Mouse (Mus musculus) CH12.LX (cell line): Measurements from ENCODE around the gene Slc28a1. TPM values are rescaled to one million over a fixed set of nuclear protein-coding genes. Genes with fewer than 3 reads are reported as not detected.

ENCODE experiments used
- DNase-seq: peaks from one replicate; pipeline ENCODE4 v3.0.0-alpha.2; 2013; ENCODE audit errors: extremely low read depth
- H3K27ac ChIP-seq: 2 replicates; pipeline ENCODE4 v1.5.1; 2012; ENCODE audit warnings: low read depth, mild to moderate bottlenecking, control low read depth, moderate library complexity; ENCODE audit not compliant: insufficient read depth
- H3K27me3 ChIP-seq: replicated peaks from 2 replicates; pipeline ENCODE3; 2012; ENCODE audit warnings: inconsistent platforms
- H3K36me3 ChIP-seq, 2 experiments: replicated peaks in 1 of 2; 2 replicates each; pipeline versions ENCODE3 to v1.6.1; 2012; ENCODE audit warnings: inconsistent platforms in 1 of 2, low read length in 1 of 2, mild to moderate bottlenecking in 1 of 2, mixed read lengths in 1 of 2, moderate library complexity in 1 of 2; ENCODE audit not compliant: control insufficient read depth in 1 of 2, insufficient read depth in 1 of 2
- H3K4me1 ChIP-seq, 2 experiments: 2 replicates each; pipeline ENCODE4 v1.6.1; 2012; ENCODE audit warnings: inconsistent platforms in 1 of 2, moderate library complexity in 1 of 2; ENCODE audit not compliant: insufficient read depth in 2 of 2, control insufficient read depth in 1 of 2
- H3K4me2 ChIP-seq: 2 replicates; pipeline ENCODE4 v1.6.1; 2012; ENCODE audit warnings: low read depth, mild to moderate bottlenecking, control low read depth; ENCODE audit not compliant: poor library complexity, insufficient read depth, severe bottlenecking
- H3K4me3 ChIP-seq, 3 experiments: fragments of 150-350 bp in 1 of 3; sonication (generic) in 1 of 3; replicated peaks in 1 of 3; 2 replicates each; pipeline versions ENCODE3 to v1.5.1; 2011 to 2012; ENCODE audit warnings: low read depth in 2 of 3, low read length in 2 of 3, mild to moderate bottlenecking in 2 of 3, moderate library complexity in 2 of 3, control low read depth in 1 of 3, improper control_type of control experiment in 1 of 3, inconsistent platforms in 1 of 3, mixed read lengths in 1 of 3; ENCODE audit not compliant: poor library complexity in 1 of 3
- H3K79me2 ChIP-seq: replicated peaks from 2 replicates; pipeline ENCODE4 v1.6.1; 2012; ENCODE audit warnings: mild to moderate bottlenecking, moderate library complexity; ENCODE audit not compliant: control insufficient read depth, poor library complexity, insufficient read depth, severe bottlenecking; ENCODE audit errors: extremely low read depth
- H3K9ac ChIP-seq: 2 replicates; pipeline ENCODE4 v1.6.1; 2012; ENCODE audit warnings: low read depth, mild to moderate bottlenecking, control low read depth, moderate library complexity; ENCODE audit not compliant: insufficient read depth
- H3K9me3 ChIP-seq: replicated peaks from 2 replicates; pipeline ENCODE3; 2012; ENCODE audit warnings: low read length, inconsistent platforms, mixed read lengths
- CTCF ChIP-seq, 2 experiments: IDR thresholded peaks in 1 of 2; conservative IDR thresholded peaks in 1 of 2; 2 replicates each; pipeline ENCODE4 v1.5.1; 2011 to 2012; ENCODE audit warnings: low read depth in 2 of 2, low read length in 2 of 2, improper control_type of control experiment in 1 of 2, inconsistent platforms in 1 of 2, mild to moderate bottlenecking in 1 of 2, moderate library complexity in 1 of 2
- E2F4 ChIP-seq: IDR thresholded peaks from 2 replicates; pipeline ENCODE4 v1.6.1; 2011; ENCODE audit warnings: low read depth, low read length, improper control_type of control experiment; ENCODE audit not compliant: insufficient replicate concordance
- ELF1 ChIP-seq: IDR thresholded peaks from 2 replicates; pipeline ENCODE4 v1.6.1; 2014; ENCODE audit warnings: low read depth, mild to moderate bottlenecking, inconsistent platforms, low read length, improper control_type of control experiment
- ETS1 ChIP-seq: conservative IDR thresholded peaks from 2 replicates; pipeline ENCODE4 v1.6.1; 2012; ENCODE audit warnings: low read depth, mild to moderate bottlenecking, inconsistent platforms, low read length, improper control_type of control experiment, moderate library complexity
- GABPA ChIP-seq: IDR thresholded peaks from 2 replicates; pipeline ENCODE4 v1.6.1; 2012; ENCODE audit warnings: low read depth, low read length, improper control_type of control experiment, inconsistent platforms; ENCODE audit not compliant: insufficient replicate concordance
- HCFC1 ChIP-seq: IDR thresholded peaks from 2 replicates; pipeline ENCODE4 v1.6.1; 2012; ENCODE audit warnings: low read depth, mild to moderate bottlenecking, inconsistent platforms, low read length, improper control_type of control experiment
- IRF4 ChIP-seq: IDR thresholded peaks from 2 replicates; pipeline ENCODE4 v1.6.1; 2014; ENCODE audit warnings: low read depth, mild to moderate bottlenecking, inconsistent platforms, low read length, improper control_type of control experiment
- MAX ChIP-seq: IDR thresholded peaks from 2 replicates; pipeline ENCODE4 v1.6.1; 2011; ENCODE audit warnings: low read length, improper control_type of control experiment
- MEF2A ChIP-seq: IDR thresholded peaks from 2 replicates; pipeline ENCODE4 v1.6.1; 2014; ENCODE audit warnings: low read depth, mild to moderate bottlenecking, inconsistent platforms, low read length, improper control_type of control experiment, borderline replicate concordance
- MXI1 ChIP-seq: IDR thresholded peaks from 2 replicates; pipeline ENCODE4 v1.6.1; 2011; ENCODE audit warnings: mild to moderate bottlenecking, low read depth, low read length, improper control_type of control experiment
- MYC ChIP-seq: IDR thresholded peaks from 2 replicates; pipeline ENCODE4 v1.6.1; 2011; ENCODE audit warnings: low read depth, mild to moderate bottlenecking, improper control_type of control experiment, low read length
- PAX5 ChIP-seq: IDR thresholded peaks from 2 replicates; pipeline ENCODE4 v1.6.1; 2012; ENCODE audit warnings: low read length, inconsistent platforms, mixed read lengths
- RAD21 ChIP-seq: IDR thresholded peaks from 2 replicates; pipeline ENCODE4 v1.6.1; 2011; ENCODE audit warnings: low read depth, mild to moderate bottlenecking, low read length, improper control_type of control experiment, moderate library complexity
- SIN3A ChIP-seq: IDR thresholded peaks from 2 replicates; pipeline ENCODE4 v1.6.1; 2012; ENCODE audit warnings: low read length, improper control_type of control experiment, inconsistent platforms
- SMC3 ChIP-seq: IDR thresholded peaks from 2 replicates; pipeline ENCODE4 v1.6.1; 2011; ENCODE audit warnings: low read depth, low read length, improper control_type of control experiment
- TBP ChIP-seq: conservative IDR thresholded peaks from 2 replicates; pipeline ENCODE4 v1.6.1; 2011; ENCODE audit warnings: low read depth, low read length, improper control_type of control experiment
- USF2 ChIP-seq: conservative IDR thresholded peaks from 2 replicates; pipeline ENCODE4 v1.6.1; 2011; ENCODE audit warnings: low read depth, low read length, improper control_type of control experiment
- ZC3H11A ChIP-seq: IDR thresholded peaks from 2 replicates; pipeline ENCODE4 v1.6.1; 2012; ENCODE audit warnings: low read depth, mild to moderate bottlenecking, inconsistent platforms, low read length, improper control_type of control experiment
- dilution Hi-C: fragments of 300-500 bp; cut with MboI; formaldehyde crosslinking; loops from 2 replicates; pipeline ENCODE4 v1.14.3; 2020; ENCODE audit warnings: low sequenced_read_pairs; ENCODE audit not compliant: extremely low pct_unique_long_range_greater_than_20kb, extremely low pct_ligation_motif_present
- in situ Hi-C: fragments of 300-500 bp; cut with MboI; formaldehyde crosslinking; loops from 3 replicates; pipeline ENCODE4 v1.14.3; 2019; ENCODE audit warnings: low sequenced_read_pairs, low pct_ligation_motif_present, low pct_unique_long_range_greater_than_20kb, mixed read lengths
- polyA plus RNA-seq: library from polyadenylated mRNA; unstranded; fragments of >175 nt; gene quantifications from 2 replicates; pipeline ENCODE4 v1.2.1, GENCODE M21; 2012; ENCODE audit warnings: low read depth; ENCODE audit not compliant: insufficient read length
- total RNA-seq, 2 experiments: library from RNA; depleted of rRNA; stranded (reverse); fragments of 300-350 nt in 1 of 2; fragments of >200 nt in 1 of 2; gene quantifications; 2 replicates each; pipeline ENCODE4 v1.2.3; 2012 to 2014

Slc28a1 gene
- total and polyA plus RNA-seq, 3 experiments = 0.04 to 0.13 TPM; not detected in 1

DNA sequence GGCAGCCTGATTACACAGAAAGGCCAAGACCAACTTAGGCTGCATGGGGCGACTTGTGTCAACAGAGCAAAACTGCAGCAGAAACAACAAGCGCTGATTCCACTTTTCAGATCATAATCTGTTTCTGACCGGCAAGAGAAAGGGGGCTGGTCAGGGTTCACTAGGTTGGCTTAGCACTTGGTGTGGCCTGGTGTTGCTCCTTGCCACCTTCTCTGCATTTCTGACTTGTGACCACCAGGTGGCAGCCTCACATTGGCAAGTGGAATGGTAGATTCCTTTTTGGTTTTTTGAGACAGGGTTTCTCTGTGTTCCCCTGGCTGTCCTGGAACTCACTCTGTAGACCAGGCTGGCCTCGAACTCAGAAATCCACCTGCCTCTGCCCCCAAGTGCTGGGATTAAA lies 47.7 kb downstream of the Slc28a1 start (continued):
- TF ChIP-seq IRF4 = peak; percentile 11; the same call in 1 of the 2 replicates
- 0 out of 2 replicates have a peak, but pooled peaks have one; percentile 36 for TF ChIP-seq MYC
- no peak for TF ChIP-seq GABPA
- TF ChIP-seq ETS1 = no peak
- TF ChIP-seq RAD21 = peak; percentile 81
- TF ChIP-seq SIN3A = no peak; the same call in 1 of the 2 replicates

DNA sequence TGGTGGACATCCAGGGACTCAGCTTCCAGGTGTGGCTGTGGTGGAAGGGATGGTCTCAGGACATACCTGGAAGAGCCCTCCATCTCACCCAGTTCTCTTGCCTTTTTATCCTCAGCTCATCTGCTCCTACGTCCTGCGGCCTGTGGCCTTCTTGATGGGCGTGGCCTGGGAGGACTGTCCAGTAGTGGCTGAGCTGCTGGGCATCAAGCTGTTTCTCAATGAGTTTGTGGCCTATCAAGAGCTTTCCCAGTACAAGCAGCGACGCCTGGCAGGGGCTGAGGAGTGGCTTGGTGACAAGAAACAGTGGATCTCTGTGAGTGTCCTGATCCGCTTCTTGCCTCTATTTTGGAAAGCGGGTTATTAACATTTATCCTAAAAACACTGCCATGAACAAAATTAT lies 49.8 kb downstream of the Slc28a1 start:
- H3K9ac ChIP-seq = no peak overlapping the region
- no peaks in the 10 kb centered on the region for H3K27me3 ChIP-seq
- TF ChIP-seq CTCF (conservative IDR thresholded peaks at IDR 0.05 in 1 of 2, IDR thresholded peaks at IDR 0.05 in 1 of 2; ENCODE audit: low read depth in 2 of 2, low read length in 2 of 2) (0 out of 4 replicates have a peak, but pooled peaks of 1 of the 2 experiments have one; percentile 17), TBP (no peak), MXI1 (no peak)
- H3K36me3 ChIP-seq = no peaks in the 10 kb centered on the region
- in situ Hi-C loops = loop anchor here (10.0 to 25.0 kb wide), 3 partner anchors 150 to 427 kb away; no protein-coding TSS in a partner anchor
- peaks cover 0 to 5% of the 10 kb centered on the region in 2 experiments; a peak in 2 of 4 replicates for H3K4me1 ChIP-seq
- dilution Hi-C loops = no loop called here
- no peak overlapping the region for H3K27ac ChIP-seq
- H3K79me2 ChIP-seq = no peaks in the 10 kb centered on the region
- no peak overlapping the region for H3K4me2 ChIP-seq
- no peak overlapping the region for H3K4me3 ChIP-seq
- H3K9me3 ChIP-seq = no peaks in the 10 kb centered on the region
- no peak for DNase-seq

- dilution Hi-C loops = no loop called here
- DNase-seq = peak; percentile 65
- no peak overlapping the region for H3K9ac ChIP-seq
Measured at GRCm38 (mm10) chr7:81167124-81167523, 52.5 kb downstream of the Slc28a1 start.

More at GRCm38 (mm10) chr7:81167124-81167523, 52.5 kb downstream of the Slc28a1 start:
- no peaks in the 10 kb centered on the region for H3K9me3 ChIP-seq
- in situ Hi-C loops = loop anchor here (5.0 to 25.0 kb wide), 4 partner anchors 148 to 430 kb away; no protein-coding TSS in a partner anchor
- no peak overlapping the region for H3K4me3 ChIP-seq
- H3K27ac ChIP-seq = no peak overlapping the region
- TF ChIP-seq MXI1 (no peak), E2F4 (no peak), RAD21 (peak; percentile 94), MAX (no peak), HCFC1 (no peak), USF2 (no peak), PAX5 (no peak), ZC3H11A (peak; percentile 84), MEF2A (no peak), SMC3 (peak; percentile 93), ELF1 (no peak), CTCF (conservative IDR thresholded peaks at IDR 0.05 in 1 of 2, IDR thresholded peaks at IDR 0.05 in 1 of 2; ENCODE audit: low read depth in 2 of 2, low read length in 2 of 2) (peak; percentile 62 to 90)
- no peaks in the 10 kb centered on the region for H3K27me3 ChIP-seq
- H3K36me3 ChIP-seq = no peaks in the 10 kb centered on the region
- H3K79me2 ChIP-seq = no peaks in the 10 kb centered on the region
- H3K4me1 ChIP-seq = peaks cover 0 to 2% of the 10 kb centered on the region in 2 experiments; a peak in 2 of 4 replicates
- no peak overlapping the region; the same call in 1 of the 2 replicates for H3K4me2 ChIP-seq
